Mouse (Mus musculus) midbrain, embryonic 10.5 days (tissue): ENCODE data around the gene Vldlr. TPM values are rescaled to one million over a fixed set of nuclear protein-coding genes. Genes with fewer than 3 reads are reported as not detected.
A peak's percentile ranks its signal among the peaks of the same experiment; 100 is the strongest.

Source experiments
- DNase-seq: peaks from one replicate; pipeline ENCODE4 v3.0.0-alpha.2; 2017; ENCODE audit warnings: low spot score
- H3K27ac ChIP-seq: fragments of 300-500 bp; sonication (generic); replicated peaks from 2 replicates; pipeline ENCODE4 v1.5.1; 2016; ENCODE audit warnings: mild to moderate bottlenecking
- H3K27me3 ChIP-seq: fragments of 300-500 bp; sonication (generic); 2 replicates; pipeline ENCODE4 v1.6.1; 2016; ENCODE audit warnings: low read depth, mild to moderate bottlenecking; ENCODE audit not compliant: poor library complexity, severe bottlenecking
- H3K36me3 ChIP-seq: fragments of 300-500 bp; sonication (generic); 2 replicates; pipeline ENCODE4 v1.6.1; 2016; ENCODE audit warnings: mild to moderate bottlenecking, moderate library complexity
- H3K4me1 ChIP-seq: fragments of 300-500 bp; sonication (generic); 2 replicates; pipeline ENCODE4 v1.6.1; 2016
- H3K4me3 ChIP-seq: fragments of 300-500 bp; sonication (generic); 2 replicates; pipeline ENCODE4 v1.5.1; 2016; ENCODE audit warnings: mild to moderate bottlenecking, moderate library complexity
- H3K9me3 ChIP-seq: fragments of 300-500 bp; sonication (generic); replicated peaks from 2 replicates; pipeline ENCODE4 v1.6.1; 2016; ENCODE audit warnings: mild to moderate bottlenecking
- WGBS: fragments of 180-500 bp; shearing (Covaris S2); methylation state at CpG from one replicate; pipeline ENCODE4 v1.1.7; 2016; 5-methylcytosine and 5-hydroxymethylcytosine counted together
- polyA plus RNA-seq: library from polyadenylated mRNA; unstranded; fragments of >200 nt; fragmentation: Nextera tagmentation; extraction: Ambion mirVana; gene quantifications from 2 replicates; pipeline ENCODE4 v1.2.1, GENCODE M21; 2016

Vldlr gene
- polyA plus RNA-seq, 1 experiment from 2014 or later: 7.9 TPM

DNA sequence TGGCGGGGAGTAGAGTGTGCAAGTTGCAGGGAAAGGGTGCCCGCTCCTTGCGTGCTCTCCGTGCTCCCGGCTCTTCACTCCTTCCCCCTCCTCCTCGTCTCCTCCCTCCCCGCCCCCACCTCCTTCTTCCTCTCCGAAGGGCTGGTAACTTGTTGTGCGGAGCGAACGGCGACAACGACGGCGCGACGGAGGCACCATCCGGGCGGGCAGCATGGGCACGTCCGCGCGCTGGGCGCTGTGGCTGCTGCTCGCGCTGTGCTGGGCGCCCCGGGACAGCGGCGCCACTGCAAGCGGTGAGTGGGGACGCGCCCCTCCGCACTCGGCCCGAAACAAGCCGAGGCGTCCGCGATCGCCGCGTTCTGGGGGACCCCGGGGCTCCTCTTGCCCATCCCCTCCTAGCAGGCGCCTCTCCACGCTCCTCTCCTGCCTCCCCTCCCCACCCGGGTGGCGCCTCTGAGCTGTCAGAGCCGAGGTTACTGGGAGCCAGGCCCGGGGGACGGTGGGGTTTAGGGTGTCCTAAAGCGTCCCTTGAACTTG lies 1.2 kb downstream of the Vldlr start:
- H3K4me1 ChIP-seq: peaks cover 37% of the 10 kb centered on the region
- peak; percentile 65 for DNase-seq
- H3K4me3 ChIP-seq: peak overlapping the region; percentile 83
- H3K27me3 ChIP-seq: peaks cover 43% of the 10 kb centered on the region
- WGBS: under 1% methylated on average over 51 of the region's 52 CpGs
- no peaks in the 10 kb centered on the region for H3K9me3 ChIP-seq
- H3K27ac ChIP-seq: peak overlapping the region; percentile 91
- H3K36me3 ChIP-seq: no peaks in the 10 kb centered on the region

DNA sequence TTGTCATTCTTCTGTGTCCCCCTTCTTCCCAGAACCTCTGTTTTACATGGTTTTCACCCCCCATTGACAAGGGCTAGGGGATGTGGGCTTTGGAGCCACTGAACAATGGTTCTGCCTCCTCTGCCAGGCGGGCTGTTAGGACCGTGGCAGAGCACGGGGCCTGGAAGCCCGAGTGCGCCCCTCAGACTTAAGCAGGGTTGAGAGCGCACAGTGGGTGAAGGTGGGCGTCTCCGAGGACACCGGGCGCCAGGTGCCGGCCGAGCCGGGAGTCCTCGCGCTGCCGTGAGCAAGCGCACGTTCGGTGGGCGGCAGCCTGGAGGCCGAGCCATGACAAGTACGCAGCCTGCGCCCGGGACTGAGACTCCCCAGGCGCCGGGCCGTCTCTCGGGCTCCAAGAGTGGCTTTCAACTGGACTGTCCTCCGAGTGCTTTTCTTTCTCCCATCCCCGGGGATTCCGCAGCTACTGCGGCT lies 1.7 kb downstream of the Vldlr start:
- peak overlapping the region; percentile 83 for H3K4me3 ChIP-seq
- H3K4me1 ChIP-seq: peaks cover 37% of the 10 kb centered on the region
- no peaks in the 10 kb centered on the region for H3K36me3 ChIP-seq
- H3K27ac ChIP-seq: peak overlapping the region; percentile 91
- WGBS: under 1% methylated on average over 32 of the region's 32 CpGs
- peak; percentile 64 for DNase-seq
- no peaks in the 10 kb centered on the region for H3K9me3 ChIP-seq
- peaks cover 43% of the 10 kb centered on the region for H3K27me3 ChIP-seq

GRCm38 (mm10) chr19:27218561-27219262 lies 2.4 kb downstream of the Vldlr start:
- peaks cover 37% of the 10 kb centered on the region for H3K4me1 ChIP-seq
- peak overlapping the region; percentile 83 for H3K4me3 ChIP-seq
- no peaks in the 10 kb centered on the region for H3K9me3 ChIP-seq
- peak overlapping the region; percentile 91 for H3K27ac ChIP-seq
- peaks cover 40% of the 10 kb centered on the region for H3K27me3 ChIP-seq
- WGBS: under 1% methylated on average over 30 of the region's 30 CpGs
- DNase-seq: peak; percentile 74
- H3K36me3 ChIP-seq: no peaks in the 10 kb centered on the region

- H3K4me3 ChIP-seq: no peak overlapping the region
- DNase-seq: no peak
- H3K27ac ChIP-seq: no peak overlapping the region
- peaks cover 37% of the 10 kb centered on the region for H3K4me1 ChIP-seq
- peaks cover 33% of the 10 kb centered on the region for H3K27me3 ChIP-seq
- no peaks in the 10 kb centered on the region for H3K9me3 ChIP-seq
- H3K36me3 ChIP-seq: no peaks in the 10 kb centered on the region
Observed at GRCm38 (mm10) chr19:27219586-27219985, 3.3 kb downstream of the Vldlr start.

- no peaks in the 10 kb centered on the region for H3K9me3 ChIP-seq
- H3K4me3 ChIP-seq: no peak overlapping the region
- H3K36me3 ChIP-seq: no peaks in the 10 kb centered on the region
- no peak for DNase-seq
- peaks cover 25% of the 10 kb centered on the region for H3K4me1 ChIP-seq
- H3K27me3 ChIP-seq: peaks cover 12% of the 10 kb centered on the region
- WGBS: 88% methylated on average over 6 of the region's 6 CpGs
- H3K27ac ChIP-seq: no peak overlapping the region
Observed at GRCm38 (mm10) chr19:27223046-27223445, 6.8 kb downstream of the Vldlr start.

DNA sequence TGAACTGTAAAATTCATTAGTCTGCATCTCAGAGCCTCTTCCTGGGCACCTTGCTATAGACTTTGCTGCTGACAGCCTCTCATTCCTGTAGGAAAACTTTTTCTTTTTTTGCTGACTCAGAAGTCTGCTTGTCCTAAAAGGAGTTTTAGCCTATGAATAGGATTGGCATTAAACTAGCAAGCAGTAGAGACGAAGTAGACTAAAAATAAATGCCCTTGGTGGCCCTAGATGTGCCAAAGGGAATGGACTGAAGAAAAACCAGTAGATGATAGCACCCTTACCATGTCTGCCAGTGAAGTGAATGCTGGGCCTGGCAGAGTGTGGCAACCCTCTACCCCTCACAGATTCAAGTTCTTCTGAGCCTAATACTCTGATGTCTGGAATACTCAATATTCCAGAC lies 8.1 kb downstream of the Vldlr start:
- 81% methylated on average over 1 of the region's 1 CpGs for WGBS
- no peaks in the 10 kb centered on the region for H3K9me3 ChIP-seq
- peaks cover 12% of the 10 kb centered on the region; the same call in 1 of the 2 replicates for H3K4me1 ChIP-seq
- no peak for DNase-seq
- no peak overlapping the region for H3K4me3 ChIP-seq
- H3K36me3 ChIP-seq: no peaks in the 10 kb centered on the region
- H3K27me3 ChIP-seq: peaks cover 12% of the 10 kb centered on the region
- H3K27ac ChIP-seq: no peak overlapping the region

DNA sequence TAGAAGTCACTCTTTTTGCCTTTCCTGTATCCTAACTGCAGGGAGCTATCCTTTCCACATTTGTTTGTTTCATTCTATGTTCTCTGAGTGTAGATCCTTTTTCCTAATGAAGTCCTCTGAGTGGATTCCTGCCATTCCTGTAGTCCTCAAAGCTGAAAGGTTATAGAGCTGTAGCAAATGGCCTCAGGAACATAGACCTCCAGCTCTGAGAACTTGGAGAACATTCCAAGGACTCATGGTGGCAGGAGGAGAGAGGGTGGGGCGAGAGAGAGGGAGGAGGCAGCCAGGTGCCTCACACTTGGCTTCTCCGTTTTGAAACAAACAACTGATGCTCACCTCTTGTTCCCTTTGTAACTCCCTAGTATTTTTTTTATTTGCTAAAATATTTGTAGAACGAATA lies 10.3 kb downstream of the Vldlr start:
- Histone ChIP-seq H3K27me3 (no peaks in the 10 kb centered on the region), H3K9me3 (no peaks in the 10 kb centered on the region), H3K4me1 (peaks cover 9% of the 10 kb centered on the region; the same call in 1 of the 2 replicates), H3K27ac (no peak overlapping the region), H3K36me3 (peaks cover 18% of the 10 kb centered on the region; the same call in 1 of the 2 replicates), H3K4me3 (no peak overlapping the region)
- DNase-seq: no peak
- 70% methylated on average over 3 of the region's 3 CpGs for WGBS

DNA sequence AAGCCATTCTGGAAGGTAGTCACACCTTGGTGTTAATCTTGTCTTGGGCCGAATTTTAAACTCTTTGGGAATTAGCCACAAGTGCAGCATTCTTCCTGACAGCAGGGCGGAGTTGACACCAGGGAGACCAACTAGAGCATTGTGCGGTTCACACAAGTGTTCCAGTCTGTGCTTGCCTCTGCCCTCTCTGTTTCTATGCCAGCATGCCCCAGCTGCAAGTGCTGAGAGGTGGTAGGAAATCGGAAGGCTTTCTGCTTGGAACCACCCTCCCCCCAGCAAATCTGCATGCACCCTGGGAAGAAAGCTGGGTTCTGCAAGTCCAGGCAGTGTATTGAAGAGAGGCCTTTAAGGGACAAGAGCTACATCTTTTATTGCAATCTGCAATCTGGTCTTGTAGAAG lies 10.8 kb downstream of the Vldlr start:
- H3K4me3 ChIP-seq: no peak overlapping the region
- 56% methylated on average over 4 of the region's 4 CpGs for WGBS

GRCm38 (mm10) chr19:27228254-27228653 lies 12.0 kb downstream of the Vldlr start:
- WGBS: 97% methylated on average over 1 of the region's 1 CpGs
- no peak overlapping the region for H3K4me3 ChIP-seq
- no peak for DNase-seq
- H3K9me3 ChIP-seq: no peaks in the 10 kb centered on the region
- H3K27me3 ChIP-seq: no peaks in the 10 kb centered on the region
- peaks cover 9% of the 10 kb centered on the region; the same call in 1 of the 2 replicates for H3K4me1 ChIP-seq
- no peak overlapping the region for H3K27ac ChIP-seq
- peaks cover 31% of the 10 kb centered on the region for H3K36me3 ChIP-seq

More for the DNA sequence above, 10.8 kb downstream of the Vldlr start:
- H3K27me3 ChIP-seq: no peaks in the 10 kb centered on the region
- H3K36me3 ChIP-seq: peaks cover 23% of the 10 kb centered on the region
- H3K4me1 ChIP-seq: peaks cover 9% of the 10 kb centered on the region; the same call in 1 of the 2 replicates
- no peak overlapping the region for H3K27ac ChIP-seq
- DNase-seq: no peak
- H3K9me3 ChIP-seq: no peaks in the 10 kb centered on the region

DNA sequence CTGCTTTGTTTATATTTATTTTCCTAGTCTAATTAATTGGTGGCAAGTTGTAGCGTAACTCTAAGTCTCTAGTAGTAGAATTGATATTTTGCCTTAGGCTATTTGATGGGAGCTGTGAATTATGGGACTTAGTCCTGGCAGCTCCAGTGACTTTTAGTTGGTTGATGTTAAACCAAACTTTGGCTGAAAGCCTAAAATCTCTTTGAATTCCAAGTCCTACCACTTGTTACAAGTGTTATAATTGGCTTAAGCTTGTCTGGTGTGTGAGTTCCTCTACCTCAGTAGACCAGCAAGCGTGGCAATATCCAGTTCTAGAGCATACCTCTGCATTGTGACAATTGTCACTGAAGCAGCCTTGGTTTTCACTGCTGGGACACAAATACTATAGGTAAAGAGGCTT lies 17.1 kb downstream of the Vldlr start:
- peaks cover 54% of the 10 kb centered on the region for H3K36me3 ChIP-seq
- no peak for DNase-seq
- H3K4me3 ChIP-seq: no peak overlapping the region
- no peak overlapping the region for H3K27ac ChIP-seq
- H3K9me3 ChIP-seq: no peaks in the 10 kb centered on the region
- 89% methylated on average over 2 of the region's 2 CpGs for WGBS
- no peaks in the 10 kb centered on the region for H3K27me3 ChIP-seq
- H3K4me1 ChIP-seq: no peaks in the 10 kb centered on the region

- no peak for DNase-seq
- peaks cover 84% of the 10 kb centered on the region for H3K36me3 ChIP-seq
- WGBS: 95% methylated on average over 4 of the region's 4 CpGs
Observed at GRCm38 (mm10) chr19:27239913-27240312, 23.6 kb downstream of the Vldlr start.

DNA sequence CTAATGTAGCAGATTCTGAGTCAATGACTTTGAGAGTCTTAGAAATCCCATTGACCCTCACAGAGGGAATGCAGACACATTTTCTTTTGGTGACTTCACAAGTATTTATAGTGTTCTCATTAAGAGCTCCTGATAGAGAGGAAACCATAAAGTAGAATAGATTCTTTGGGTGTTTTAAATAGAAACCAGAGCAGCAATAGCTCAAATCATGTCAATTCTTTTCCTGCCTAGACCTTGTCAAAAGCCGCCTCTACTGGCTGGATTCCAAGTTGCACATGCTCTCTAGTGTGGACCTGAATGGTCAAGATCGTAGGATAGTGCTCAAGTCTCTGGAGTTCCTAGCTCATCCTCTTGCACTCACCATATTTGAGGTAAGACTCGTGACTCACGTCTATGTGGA lies 27.2 kb downstream of the Vldlr start:
- Histone ChIP-seq H3K27me3 (no peaks in the 10 kb centered on the region), H3K36me3 (peaks cover 98% of the 10 kb centered on the region), H3K4me1 (no peaks in the 10 kb centered on the region), H3K9me3 (no peaks in the 10 kb centered on the region), H3K4me3 (no peak overlapping the region), H3K27ac (no peak overlapping the region)
- 88% methylated on average over 4 of the region's 4 CpGs for WGBS
- no peak for DNase-seq

More at GRCm38 (mm10) chr19:27239913-27240312, 23.6 kb downstream of the Vldlr start:
- Histone ChIP-seq H3K27ac (no peak overlapping the region), H3K4me1 (no peaks in the 10 kb centered on the region), H3K9me3 (no peaks in the 10 kb centered on the region), H3K4me3 (no peak overlapping the region), H3K27me3 (no peaks in the 10 kb centered on the region)

GRCm38 (mm10) chr19:27254756-27255155 lies 38.5 kb downstream of the Vldlr start:
- no peak overlapping the region for H3K27ac ChIP-seq
- H3K36me3 ChIP-seq: peaks cover 7% of the 10 kb centered on the region
- no peaks in the 10 kb centered on the region for H3K9me3 ChIP-seq
- 89% methylated on average over 5 of the region's 5 CpGs for WGBS
- no peaks in the 10 kb centered on the region for H3K27me3 ChIP-seq
- H3K4me3 ChIP-seq: no peak overlapping the region
- 0 out of 2 replicates have a peak, but pooled peaks cover 6% of the 10 kb centered on the region for H3K4me1 ChIP-seq
- DNase-seq: no peak
